Mouse (Mus musculus) spleen, adult 2 months (tissue): ENCODE data around the gene Tiam1.

ENCODE experiments used
- CTCF ChIP-seq: fragments of 200-500 bp; IDR thresholded peaks from 2 replicates; pipeline ENCODE4 v1.5.1; 2011; ENCODE audit warnings: mild to moderate bottlenecking, inconsistent platforms; ENCODE audit not compliant: insufficient read depth, insufficient read length, insufficient replicate concordance; ENCODE audit errors: extremely low read depth
- POLR2A ChIP-seq: fragments of 200-500 bp; IDR thresholded peaks from 2 replicates; pipeline ENCODE4 v1.6.1; 2011; ENCODE audit warnings: low read depth, low read length, inconsistent platforms

DNA sequence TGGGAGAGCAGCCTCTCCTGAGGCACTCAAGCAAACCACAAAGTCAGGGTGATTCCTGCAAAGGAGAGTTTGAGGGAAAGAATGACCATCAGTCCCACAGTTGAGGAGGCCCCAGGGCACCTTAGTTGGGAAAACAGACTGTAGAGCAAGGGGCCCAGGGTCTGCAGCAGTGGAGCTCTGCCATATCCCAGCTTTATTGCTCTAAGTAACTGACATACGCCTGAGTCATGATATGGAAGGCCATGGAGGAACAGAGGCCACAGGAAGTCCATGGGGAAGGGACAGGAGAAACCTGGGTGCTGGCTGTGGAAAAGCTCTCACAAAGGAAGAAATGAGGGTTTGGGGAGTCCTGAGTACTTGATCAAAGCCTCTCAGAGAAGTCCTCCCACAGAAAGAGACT lies 189.5 kb downstream of the Tiam1 start:
- TF ChIP-seq CTCF (no peak), POLR2A (no peak)
